Mouse (Mus musculus) liver, embryonic 14.5 days (tissue): ENCODE measurements around the gene Ephb3. TPM values are rescaled to one million over a fixed set of nuclear protein-coding genes. Genes with fewer than 3 reads are reported as not detected.

Experiments
- ATAC-seq: fragments of 200-750 bp; cut with Nextera tagmentation; 2 replicates; pipeline ENCODE4 v1.8.0; 2017; ENCODE audit warnings: moderate number of reproducible peaks, mild to moderate bottlenecking, moderate library complexity; ENCODE audit not compliant: insufficient read depth
- DNase-seq, 3 experiments: peaks; one replicate each; pipeline ENCODE4 v3.0.0-alpha.2; 2012 to 2013; ENCODE audit warnings: low read depth in 3 of 3, low spot score in 3 of 3
- H3K27ac ChIP-seq: fragments of 300-500 bp; sonication (generic); 2 replicates; pipeline ENCODE4 v1.5.1; 2014; ENCODE audit warnings: moderate library complexity, mild to moderate bottlenecking, control low read depth, inconsistent platforms
- H3K27me3 ChIP-seq: fragments of 300-500 bp; sonication (generic); 2 replicates; pipeline ENCODE4 v1.6.1; 2014; ENCODE audit warnings: mild to moderate bottlenecking, low read length, moderate library complexity; ENCODE audit not compliant: control insufficient read depth, insufficient read depth
- H3K36me3 ChIP-seq: fragments of 300-500 bp; sonication (generic); replicated peaks from 2 replicates; pipeline ENCODE4 v1.6.1; 2014; ENCODE audit warnings: low read depth; ENCODE audit not compliant: control insufficient read depth, insufficient read depth
- H3K4me1 ChIP-seq, 2 experiments: fragments of 200-500 bp in 1 of 2; fragments of 300-500 bp in 1 of 2; sonication (generic) in 1 of 2; replicated peaks; 2 replicates each; pipeline ENCODE4 v1.6.1; 2012 to 2014; ENCODE audit warnings: antibody characterized with exemption in 1 of 2, inconsistent platforms in 1 of 2, low read length in 1 of 2; ENCODE audit not compliant: control insufficient read depth in 2 of 2, insufficient read depth in 2 of 2
- H3K4me2 ChIP-seq: fragments of 300-500 bp; sonication (generic); 2 replicates; pipeline ENCODE4 v1.6.1; 2014; ENCODE audit warnings: low read depth, mild to moderate bottlenecking, control low read depth, moderate library complexity
- H3K4me3 ChIP-seq, 2 experiments: fragments of 200-500 bp in 1 of 2; fragments of 300-500 bp in 1 of 2; sonication (generic) in 1 of 2; 2 replicates each; pipeline ENCODE4 v1.5.1; 2012 to 2014; ENCODE audit warnings: low read depth in 2 of 2, low read length in 2 of 2, mild to moderate bottlenecking in 2 of 2, control low read depth in 1 of 2, inconsistent platforms in 1 of 2, moderate library complexity in 1 of 2; ENCODE audit not compliant: insufficient read depth in 1 of 2
- H3K9ac ChIP-seq: fragments of 300-500 bp; sonication (generic); replicated peaks from 2 replicates; pipeline ENCODE4 v1.6.1; 2014; ENCODE audit warnings: mild to moderate bottlenecking, control low read depth, moderate library complexity
- H3K9me3 ChIP-seq: fragments of 300-500 bp; sonication (generic); 2 replicates; pipeline ENCODE4 v1.6.1; 2016; ENCODE audit warnings: low read length, mixed read lengths; ENCODE audit not compliant: control insufficient read depth
- CTCF ChIP-seq: IDR thresholded peaks from 2 replicates; pipeline ENCODE4 v1.5.1; 2016; ENCODE audit warnings: antibody characterized with exemption, low read depth, control low read depth
- EP300 ChIP-seq: IDR thresholded peaks from 2 replicates; pipeline ENCODE4 v1.6.1; 2016; ENCODE audit warnings: antibody characterized with exemption, low read depth
- WGBS: fragments of 180-500 bp; shearing (Covaris S2); extraction: QIAGEN DNeasy Blood & Tissue Kit; methylation state at CpG from one replicate; pipeline ENCODE4 v1.1.7; 2014; ENCODE audit not compliant: insufficient replicate concordance; 5-methylcytosine and 5-hydroxymethylcytosine counted together
- polyA plus RNA-seq, 2 experiments: library from polyadenylated mRNA; depleted of rRNA in 1 of 2; stranded (reverse) in 1 of 2; unstranded in 1 of 2; fragments of >200 nt; fragmentation: Nextera tagmentation in 1 of 2; extraction: Ambion mirVana in 1 of 2; gene quantifications; 2 replicates each; pipeline versions ENCODE4 v1.2.1 to v1.2.3; 2012 to 2014

The Ephb3 gene
- polyA plus RNA-seq, 2 experiments: 0.47 to 0.48 TPM

GRCm38 (mm10) chr16:21202731-21203130 lies 1.8 kb upstream of the Ephb3 start:
- no peak for DNase-seq
- H3K27ac ChIP-seq: no peak overlapping the region
- H3K4me1 ChIP-seq: no peaks in the 10 kb centered on the region
- no peak overlapping the region for H3K4me3 ChIP-seq
- H3K27me3 ChIP-seq: peaks cover 35% of the 10 kb centered on the region
- no peaks in the 10 kb centered on the region for H3K36me3 ChIP-seq
- 69% methylated on average over 4 of the region's 4 CpGs for WGBS
- H3K4me2 ChIP-seq: no peak overlapping the region
- TF ChIP-seq EP300 (no peak), CTCF (no peak)
- H3K9me3 ChIP-seq: no peaks in the 10 kb centered on the region
- H3K9ac ChIP-seq: no peak overlapping the region
- ATAC-seq: no peak

GRCm38 (mm10) chr16:21205093-21205886 lies 735 bp downstream of the Ephb3 start:
- Histone ChIP-seq H3K9me3 (no peaks in the 10 kb centered on the region), H3K4me1 (no peaks in the 10 kb centered on the region), H3K27ac (no peak overlapping the region), H3K27me3 (peaks cover 40% of the 10 kb centered on the region), H3K9ac (no peak overlapping the region), H3K4me3 (peak overlapping the region; percentile 23 to 46), H3K4me2 (peak overlapping the region; percentile 56), H3K36me3 (no peaks in the 10 kb centered on the region)
- DNase-seq (no peak), ATAC-seq (peak; percentile 6; the same call in 1 of the 2 replicates)
- TF ChIP-seq CTCF (no peak), EP300 (no peak)
- WGBS: 2% methylated on average over 60 of the region's 60 CpGs

GRCm38 (mm10) chr16:21208001-21208565 lies 3.5 kb downstream of the Ephb3 start:
- no peaks in the 10 kb centered on the region for H3K9me3 ChIP-seq
- H3K4me3 ChIP-seq: no peak overlapping the region
- ATAC-seq: no peak
- H3K36me3 ChIP-seq: no peaks in the 10 kb centered on the region
- no peak overlapping the region for H3K4me2 ChIP-seq
- H3K4me1 ChIP-seq: no peaks in the 10 kb centered on the region
- no peak for DNase-seq
- peaks cover 50% of the 10 kb centered on the region for H3K27me3 ChIP-seq
- no peak for TF ChIP-seq EP300
- TF ChIP-seq CTCF: no peak
- no peak overlapping the region for H3K27ac ChIP-seq
- WGBS: 57% methylated on average over 4 of the region's 4 CpGs
- no peak overlapping the region for H3K9ac ChIP-seq

GRCm38 (mm10) chr16:21209290-21209689 lies 4.7 kb downstream of the Ephb3 start:
- no peak for ATAC-seq
- Histone ChIP-seq H3K4me3 (no peak overlapping the region), H3K27ac (no peak overlapping the region), H3K9me3 (no peaks in the 10 kb centered on the region), H3K4me1 (no peaks in the 10 kb centered on the region), H3K36me3 (no peaks in the 10 kb centered on the region), H3K9ac (no peak overlapping the region), H3K27me3 (peaks cover 50% of the 10 kb centered on the region), H3K4me2 (no peak overlapping the region)
- 67% methylated on average over 3 of the region's 3 CpGs for WGBS
- TF ChIP-seq CTCF: no peak
- TF ChIP-seq EP300: no peak
- no peak for DNase-seq

GRCm38 (mm10) chr16:21210204-21210603 lies 5.6 kb downstream of the Ephb3 start:
- H3K4me3 ChIP-seq: no peak overlapping the region
- whole genome bisulfite sequencing: 22% methylated on average over 5 of the region's 5 CpGs
- H3K27me3 ChIP-seq: peaks cover 41% of the 10 kb centered on the region
- no peaks in the 10 kb centered on the region for H3K9me3 ChIP-seq
- no peak for ATAC-seq
- TF ChIP-seq CTCF (no peak), EP300 (no peak)
- H3K9ac ChIP-seq: no peak overlapping the region
- H3K27ac ChIP-seq: no peak overlapping the region
- no peaks in the 10 kb centered on the region for H3K36me3 ChIP-seq
- H3K4me1 ChIP-seq: no peaks in the 10 kb centered on the region
- DNase-seq: no peak
- no peak overlapping the region for H3K4me2 ChIP-seq
